Mouse (Mus musculus) central nervous system, embryonic 11.5 days (tissue): ENCODE results near the gene Adpgk. TPM values are rescaled to one million over a fixed set of nuclear protein-coding genes. Genes with fewer than 3 reads are reported as not detected.

ENCODE experiments used
- polyA plus RNA-seq: library from polyadenylated mRNA; depleted of rRNA; stranded (reverse); fragments of >200 nt; gene quantifications from 2 replicates; pipeline ENCODE4 v1.2.3, GENCODE M21; 2012; rRNA removed

Adpgk gene
- 26.7 and 33.1 TPM in 2 replicates for polyA plus RNA-seq

GRCm38 (mm10) chr9:59290957-59291687 lies at the start of gene Adpgk:
Adpgk (plus strand) TSS chr9:59291558.

GRCm38 (mm10) chr9:59353253-59353639 lies 61.9 kb downstream of the Adpgk start, which contains the start of gene Bbs4:
Bbs4 (minus strand) TSS chr9:59353508.

Other genes starting within 250 kb of the Adpgk start
- gene Bbs4, start 62.0 kb downstream of the Adpgk start, polyA plus RNA-seq: 11.6 and 16.9 TPM in 2 replicates
- 72.2 and 125 TPM in 2 replicates for gene Arih1, start 195.1 kb downstream of the Adpgk start, polyA plus RNA-seq
- 24.9 and 35.8 TPM in 2 replicates for gene Hexa, start 248.0 kb downstream of the Adpgk start, polyA plus RNA-seq
- 0.07 TPM in 1 of 2 replicates, not detected in the other for gene Tmem202, start 248.3 kb downstream of the Adpgk start, polyA plus RNA-seq